Mouse (Mus musculus): ENCODE data around the gene Mst1. TPM values are rescaled to one million over a fixed set of nuclear protein-coding genes. Genes with fewer than 3 reads are reported as not detected.

Mst1 gene
- polyA plus RNA-seq, 1 experiment from 2014 or later: 41.1 TPM

DNA sequence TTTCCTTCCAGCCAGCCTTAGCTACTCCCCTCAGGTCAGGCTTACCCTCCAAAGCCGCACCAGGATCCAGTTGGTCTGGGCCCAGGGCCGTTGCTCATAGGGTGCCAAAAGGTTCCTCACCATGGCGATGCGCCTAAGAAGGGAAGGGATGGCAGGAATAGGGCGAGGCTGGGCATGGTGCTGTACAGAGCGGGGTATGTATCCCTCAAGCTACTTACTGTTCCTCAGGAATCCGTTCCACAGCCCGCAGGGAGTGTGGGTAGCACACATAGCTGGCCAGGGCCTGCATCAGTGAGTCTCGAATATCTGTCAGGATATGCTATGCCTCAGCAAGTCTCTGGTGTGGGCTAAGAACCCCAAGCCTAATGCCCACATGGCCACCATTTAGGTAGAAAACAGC lies 21.9 kb upstream of the Mst1 start:
- no peak for ATAC-seq (ENCODE audit: insufficient read depth)
- no peaks in the 10 kb centered on the region for H3K9me3 ChIP-seq (replicated peaks)
- H3K36me3 ChIP-seq (replicated peaks): peaks cover 100% of the 10 kb centered on the region
- H3K27ac ChIP-seq (replicated peaks): no peak overlapping the region
- no peak overlapping the region for H3K9ac ChIP-seq
- no peak overlapping the region for H3K4me3 ChIP-seq (replicated peaks)
- H3K27me3 ChIP-seq: no peaks in the 10 kb centered on the region
- H3K4me2 ChIP-seq: no peak overlapping the region
- WGBS (ENCODE audit: insufficient replicate concordance): 97% methylated on average over 9 of the region's 9 CpGs
- peaks cover 34% of the 10 kb centered on the region for H3K4me1 ChIP-seq (replicated peaks)

GRCm38 (mm10) chr9:108062142-108062541 lies 18.1 kb upstream of the Mst1 start:
- Histone ChIP-seq H3K4me2 (no peak overlapping the region), H3K27me3 (no peaks in the 10 kb centered on the region), H3K9me3 (replicated peaks) (no peaks in the 10 kb centered on the region), H3K4me1 (replicated peaks) (peaks cover 25% of the 10 kb centered on the region), H3K9ac (no peak overlapping the region), H3K27ac (replicated peaks) (no peak overlapping the region), H3K36me3 (replicated peaks) (peaks cover 100% of the 10 kb centered on the region), H3K4me3 (replicated peaks) (no peak overlapping the region)
- no peak for ATAC-seq (ENCODE audit: insufficient read depth)
- WGBS (ENCODE audit: insufficient replicate concordance): 89% methylated on average over 3 of the region's 3 CpGs

- Histone ChIP-seq H3K27me3 (no peaks in the 10 kb centered on the region), H3K36me3 (replicated peaks) (peaks cover 100% of the 10 kb centered on the region), H3K4me2 (no peak overlapping the region), H3K9me3 (replicated peaks) (no peaks in the 10 kb centered on the region), H3K4me1 (replicated peaks) (peaks cover 33% of the 10 kb centered on the region), H3K27ac (replicated peaks) (no peak overlapping the region), H3K4me3 (replicated peaks) (no peak overlapping the region), H3K9ac (no peak overlapping the region)
- no peak for ATAC-seq (ENCODE audit: insufficient read depth)
- 79% methylated on average over 12 of the region's 12 CpGs for WGBS (ENCODE audit: insufficient replicate concordance)
Measured at GRCm38 (mm10) chr9:108063361-108063760, 16.9 kb upstream of the Mst1 start.

GRCm38 (mm10) chr9:108065491-108066011 lies 14.7 kb upstream of the Mst1 start:
- no peak overlapping the region for H3K9ac ChIP-seq
- peak; percentile 42; the same call in 1 of the 2 replicates for ATAC-seq (ENCODE audit: insufficient read depth)
- H3K27ac ChIP-seq (replicated peaks): 0 out of 2 replicates have a peak overlapping the region, but pooled peaks have one; percentile 6
- no peaks in the 10 kb centered on the region for H3K9me3 ChIP-seq (replicated peaks)
- H3K4me2 ChIP-seq: no peak overlapping the region
- H3K36me3 ChIP-seq (replicated peaks): peaks cover 100% of the 10 kb centered on the region
- H3K4me3 ChIP-seq (replicated peaks): no peak overlapping the region
- H3K4me1 ChIP-seq (replicated peaks): peaks cover 36% of the 10 kb centered on the region
- no peaks in the 10 kb centered on the region for H3K27me3 ChIP-seq
- 40% methylated on average over 5 of the region's 5 CpGs for WGBS (ENCODE audit: insufficient replicate concordance)

GRCm38 (mm10) chr9:108067199-108067598 lies 13.0 kb upstream of the Mst1 start:
- whole genome bisulfite sequencing (ENCODE audit: insufficient replicate concordance): 87% methylated on average over 7 of the region's 7 CpGs
- H3K4me1 ChIP-seq (replicated peaks): peaks cover 35% of the 10 kb centered on the region
- H3K9me3 ChIP-seq (replicated peaks): no peaks in the 10 kb centered on the region
- H3K27ac ChIP-seq (replicated peaks): no peak overlapping the region
- H3K36me3 ChIP-seq (replicated peaks): peaks cover 100% of the 10 kb centered on the region
- no peaks in the 10 kb centered on the region for H3K27me3 ChIP-seq
- H3K9ac ChIP-seq: no peak overlapping the region
- no peak overlapping the region for H3K4me2 ChIP-seq
- no peak for ATAC-seq (ENCODE audit: insufficient read depth)
- H3K4me3 ChIP-seq (replicated peaks): no peak overlapping the region

DNA sequence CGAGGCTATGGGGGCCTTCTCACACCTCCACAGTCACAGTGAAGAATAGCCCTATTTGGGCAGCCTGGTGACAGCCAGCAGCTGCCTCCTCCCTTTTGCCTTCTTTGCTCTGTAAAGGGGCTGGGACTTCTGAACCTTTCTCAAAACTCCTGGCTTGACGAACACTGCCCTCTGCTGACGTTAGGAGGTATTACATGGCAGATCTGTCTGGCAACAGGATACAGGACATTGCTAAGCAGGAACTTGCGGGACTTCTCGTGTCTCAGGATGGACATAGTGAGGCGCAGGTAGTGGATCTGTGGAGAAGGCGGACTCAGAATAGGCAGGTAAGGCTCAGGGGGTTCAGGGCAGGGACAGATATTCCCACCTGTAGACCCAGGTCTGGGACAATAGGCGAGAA lies 12.3 kb upstream of the Mst1 start:
- Histone ChIP-seq H3K4me3 (replicated peaks) (no peak overlapping the region), H3K36me3 (replicated peaks) (peaks cover 99% of the 10 kb centered on the region), H3K27me3 (no peaks in the 10 kb centered on the region), H3K4me1 (replicated peaks) (peaks cover 34% of the 10 kb centered on the region), H3K9me3 (replicated peaks) (no peaks in the 10 kb centered on the region), H3K27ac (replicated peaks) (peak overlapping the region; percentile 33; the same call in 1 of the 2 replicates), H3K9ac (no peak overlapping the region), H3K4me2 (no peak overlapping the region)
- 0 out of 2 replicates have a peak, but pooled peaks have one; percentile 30 for ATAC-seq (ENCODE audit: insufficient read depth)
- 26% methylated on average over 8 of the region's 8 CpGs for WGBS (ENCODE audit: insufficient replicate concordance)

DNA sequence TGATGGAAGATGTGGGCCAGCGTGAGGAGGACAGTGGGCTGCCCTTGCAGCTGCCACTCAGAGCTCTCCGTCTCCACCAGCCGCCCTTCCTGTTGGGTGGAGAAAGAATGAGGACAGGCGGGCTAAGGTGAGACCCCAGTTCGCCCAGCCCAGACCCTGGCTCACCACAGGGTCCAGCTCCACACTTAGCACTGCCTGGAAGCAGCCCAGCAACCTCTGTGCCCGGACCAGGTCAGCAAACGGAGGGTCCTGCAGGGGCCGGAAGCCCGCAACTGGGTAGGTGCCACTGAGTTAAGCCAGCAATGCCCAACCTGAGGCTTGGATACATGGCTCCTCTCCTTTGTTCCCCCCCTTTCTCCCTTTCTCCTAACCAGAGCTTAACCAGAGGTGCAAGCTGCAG lies 11.2 kb upstream of the Mst1 start:
- no peak overlapping the region for H3K4me2 ChIP-seq
- H3K4me1 ChIP-seq (replicated peaks): peaks cover 34% of the 10 kb centered on the region
- H3K9ac ChIP-seq: no peak overlapping the region
- H3K9me3 ChIP-seq (replicated peaks): no peaks in the 10 kb centered on the region
- 0 out of 2 replicates have a peak overlapping the region, but pooled peaks have one; percentile 33 for H3K27ac ChIP-seq (replicated peaks)
- H3K36me3 ChIP-seq (replicated peaks): peaks cover 99% of the 10 kb centered on the region
- H3K4me3 ChIP-seq (replicated peaks): no peak overlapping the region
- 93% methylated on average over 9 of the region's 9 CpGs for WGBS (ENCODE audit: insufficient replicate concordance)
- no peaks in the 10 kb centered on the region for H3K27me3 ChIP-seq
- ATAC-seq (ENCODE audit: insufficient read depth): no peak

DNA sequence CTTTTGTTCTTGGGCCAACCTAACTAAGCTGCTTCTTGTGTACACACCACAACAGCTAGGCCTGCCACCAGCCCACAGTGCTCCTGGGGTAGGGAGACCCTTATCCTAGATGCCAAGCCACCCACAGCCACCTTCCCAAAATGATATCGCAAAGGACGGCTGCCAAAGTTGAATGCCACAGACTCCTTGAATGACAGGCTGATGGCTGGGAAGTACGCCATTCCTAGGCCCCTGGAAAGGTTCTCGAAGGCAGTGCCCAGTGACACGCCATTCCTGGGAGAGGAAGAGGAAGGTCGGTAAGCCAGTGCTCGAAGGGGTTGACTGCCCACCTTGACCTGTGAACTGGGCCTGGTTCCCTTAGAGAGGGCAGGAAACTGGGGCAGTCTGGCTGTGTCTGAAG lies 10.7 kb upstream of the Mst1 start:
- Histone ChIP-seq H3K4me1 (replicated peaks) (peaks cover 40% of the 10 kb centered on the region), H3K36me3 (replicated peaks) (peaks cover 99% of the 10 kb centered on the region), H3K9ac (no peak overlapping the region), H3K27ac (replicated peaks) (no peak overlapping the region), H3K4me2 (no peak overlapping the region), H3K27me3 (no peaks in the 10 kb centered on the region), H3K4me3 (replicated peaks) (no peak overlapping the region), H3K9me3 (replicated peaks) (no peaks in the 10 kb centered on the region)
- 90% methylated on average over 7 of the region's 7 CpGs for WGBS (ENCODE audit: insufficient replicate concordance)
- no peak for ATAC-seq (ENCODE audit: insufficient read depth)

DNA sequence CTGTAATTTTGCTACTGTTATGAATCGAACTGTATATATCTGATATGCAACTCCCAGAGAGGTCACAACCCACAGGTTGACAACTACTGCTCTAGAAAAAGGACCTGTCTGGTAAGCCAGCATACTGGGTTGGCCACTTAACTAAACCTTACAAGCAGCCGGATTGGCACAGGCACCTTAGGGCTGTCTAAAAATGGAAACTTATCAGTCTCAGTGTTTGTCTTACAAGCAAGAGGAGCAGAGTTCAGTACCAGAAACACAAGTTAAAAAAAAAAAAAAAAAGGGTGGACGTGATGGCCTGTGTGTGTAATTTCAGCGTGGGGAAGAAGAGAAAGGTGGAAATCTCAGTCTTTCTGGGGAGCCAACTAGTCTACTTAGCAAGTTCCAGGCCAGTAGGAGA lies 8.4 kb upstream of the Mst1 start:
- Histone ChIP-seq H3K4me2 (no peak overlapping the region), H3K4me3 (replicated peaks) (no peak overlapping the region), H3K36me3 (replicated peaks) (peaks cover 96% of the 10 kb centered on the region), H3K9me3 (replicated peaks) (no peaks in the 10 kb centered on the region), H3K27me3 (no peaks in the 10 kb centered on the region), H3K9ac (no peak overlapping the region), H3K4me1 (replicated peaks) (peaks cover 54% of the 10 kb centered on the region), H3K27ac (replicated peaks) (peak overlapping the region; percentile 11; the same call in 1 of the 2 replicates)
- ATAC-seq (ENCODE audit: insufficient read depth): no peak
- WGBS (ENCODE audit: insufficient replicate concordance): 69% methylated on average over 4 of the region's 4 CpGs

DNA sequence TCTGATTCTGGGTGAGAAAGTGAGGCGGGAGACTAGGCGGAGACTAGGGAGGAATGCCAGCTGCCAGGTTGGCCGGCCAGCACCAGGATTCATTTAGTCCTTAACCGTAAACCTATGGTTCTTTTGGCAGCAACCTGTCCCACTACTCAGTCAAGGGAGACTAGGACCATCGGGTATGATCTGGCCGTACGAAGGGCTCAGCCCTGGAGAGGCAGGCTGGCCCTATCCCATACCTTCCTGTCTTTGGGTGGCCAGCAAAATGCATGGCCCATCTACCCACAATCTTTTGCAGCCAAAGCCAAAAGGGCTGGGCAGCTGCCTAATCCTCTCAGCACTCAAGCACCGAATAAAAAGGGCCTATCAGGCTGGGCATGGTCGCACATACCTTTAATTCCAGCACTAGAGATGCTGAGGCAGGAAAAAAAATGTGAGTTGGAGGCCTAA lies 7.7 kb upstream of the Mst1 start:
- Histone ChIP-seq H3K4me1 (replicated peaks) (peaks cover 61% of the 10 kb centered on the region), H3K36me3 (replicated peaks) (peaks cover 96% of the 10 kb centered on the region), H3K4me3 (replicated peaks) (no peak overlapping the region), H3K9ac (no peak overlapping the region), H3K4me2 (no peak overlapping the region), H3K9me3 (replicated peaks) (no peaks in the 10 kb centered on the region), H3K27ac (replicated peaks) (no peak overlapping the region), H3K27me3 (no peaks in the 10 kb centered on the region)
- no peak for ATAC-seq (ENCODE audit: insufficient read depth)
- 86% methylated on average over 9 of the region's 9 CpGs for WGBS (ENCODE audit: insufficient replicate concordance)

DNA sequence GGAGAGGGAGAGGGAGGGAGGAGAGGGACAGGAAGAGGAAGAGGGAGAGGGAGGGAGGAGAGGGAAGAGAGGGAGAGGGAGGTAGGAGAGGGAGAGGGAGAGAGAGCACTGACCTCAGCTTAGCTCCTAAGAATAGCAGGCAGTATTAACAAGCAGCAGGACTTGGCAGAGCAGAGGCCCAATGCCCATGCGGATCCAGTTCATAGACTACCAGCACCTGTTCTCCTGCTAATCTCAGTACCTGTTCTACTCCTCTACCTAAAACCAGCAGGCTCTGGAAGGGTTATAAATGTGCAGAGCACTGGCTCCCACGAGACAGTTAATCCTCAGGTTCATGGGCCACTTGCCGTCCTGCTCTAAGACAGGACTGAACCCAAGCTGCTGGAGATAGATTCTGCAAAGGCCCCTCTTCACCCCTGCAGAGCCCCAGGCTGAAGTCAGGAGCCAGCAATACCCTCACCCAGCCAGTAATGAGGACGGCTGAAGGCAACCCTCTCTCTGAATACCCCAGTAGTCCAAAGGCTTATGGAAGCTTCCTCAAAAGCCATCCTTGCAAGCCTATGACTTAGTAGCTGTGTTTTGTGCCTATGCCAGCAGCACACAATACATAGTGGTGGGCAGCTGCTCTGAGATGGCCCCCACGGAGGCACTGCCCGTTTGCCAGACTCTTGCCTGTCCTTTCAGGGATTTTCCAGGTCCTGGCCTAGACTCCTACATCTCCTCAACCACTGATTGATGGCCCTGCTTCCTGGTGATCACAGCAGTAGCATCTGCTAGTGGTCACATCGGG lies 6.9 kb upstream of the Mst1 start:
- H3K27ac ChIP-seq (replicated peaks): peak overlapping the region; percentile 24; the same call in 1 of the 2 replicates
- H3K4me3 ChIP-seq (replicated peaks): no peak overlapping the region
- H3K9ac ChIP-seq: no peak overlapping the region; the same call in 1 of the 2 replicates
- peaks cover 61% of the 10 kb centered on the region for H3K4me1 ChIP-seq (replicated peaks)
- H3K4me2 ChIP-seq: no peak overlapping the region
- ATAC-seq (ENCODE audit: insufficient read depth): no peak
- 79% methylated on average over 7 of the region's 7 CpGs for WGBS (ENCODE audit: insufficient replicate concordance)
- H3K36me3 ChIP-seq (replicated peaks): peaks cover 92% of the 10 kb centered on the region
- no peaks in the 10 kb centered on the region for H3K27me3 ChIP-seq
- H3K9me3 ChIP-seq (replicated peaks): no peaks in the 10 kb centered on the region

Measured in liver, embryonic 15.5 days (tissue).